Mouse (Mus musculus): ENCODE data around the gene Kank4. TPM values are rescaled to one million over a fixed set of nuclear protein-coding genes. Genes with fewer than 3 reads are reported as not detected.

The Kank4 gene
- polyA plus RNA-seq, 1 experiment from 2014 or later = 5.9 TPM

DNA sequence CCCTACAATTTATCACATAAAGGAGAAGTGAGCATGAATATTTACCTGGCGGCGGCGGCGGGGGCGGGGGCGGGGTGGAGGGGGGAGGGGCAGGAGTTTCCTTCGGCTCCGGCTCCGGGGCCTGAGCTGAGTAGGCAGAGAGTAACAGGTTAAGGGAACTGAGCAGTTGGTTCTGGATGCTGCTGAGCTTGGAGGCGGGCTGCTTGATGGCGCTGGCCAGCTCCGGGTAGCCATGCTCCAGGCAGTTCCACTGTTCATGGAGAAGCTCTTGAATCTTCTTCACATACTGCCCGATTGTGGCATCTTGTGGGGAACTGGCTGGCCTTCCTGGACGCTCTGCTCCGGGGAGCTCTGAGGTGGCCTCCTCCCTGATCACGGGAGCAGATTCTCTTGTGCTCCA, 39.1 kb downstream of the Kank4 start:
- Histone ChIP-seq H3K27ac (ENCODE audit: low read depth) (no peak overlapping the region), H3K9ac (no peak overlapping the region), H3K4me3 (ENCODE audit: low read depth, low read length) (no peak overlapping the region), H3K9me3 (ENCODE audit: low read depth, low read length) (no peaks in the 10 kb centered on the region), H3K36me3 (ENCODE audit: insufficient read depth) (peaks cover 31% of the 10 kb centered on the region), H3K4me2 (peak overlapping the region; percentile 15; the same call in 1 of the 2 replicates), H3K4me1 (ENCODE audit: insufficient read depth) (no peaks in the 10 kb centered on the region), H3K27me3 (ENCODE audit: insufficient read depth, low read length) (no peaks in the 10 kb centered on the region)
- WGBS = 19% methylated on average over 16 of the region's 16 CpGs
- TF ChIP-seq CTCF (IDR thresholded peaks at IDR 0.05; ENCODE audit: low read depth) = no peak
- ATAC-seq (ENCODE audit: insufficient read depth) (peak; percentile 11), DNase-seq (no peak)

DNA sequence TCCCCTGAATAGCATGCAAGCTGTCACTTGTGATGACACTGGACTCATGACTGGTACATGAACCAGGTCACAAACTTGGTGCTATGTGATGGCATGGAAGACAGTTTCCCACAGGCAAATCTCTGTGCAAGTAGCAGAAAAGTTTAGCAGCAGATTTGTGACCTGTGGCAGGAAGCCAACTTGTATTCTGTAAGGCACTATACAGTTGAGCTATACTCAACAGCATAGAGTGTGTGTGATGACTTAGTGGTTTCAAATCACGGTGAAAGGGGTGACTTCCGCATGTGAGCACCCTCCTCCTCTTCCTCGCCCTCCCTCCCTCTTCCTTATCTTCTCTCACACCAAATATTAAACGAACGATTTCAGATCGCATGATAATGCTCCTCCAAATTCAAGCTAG, 39.9 kb downstream of the Kank4 start:
- no peak overlapping the region for H3K27ac ChIP-seq (ENCODE audit: low read depth)

GRCm38 (mm10) chr4:98776721-98777427, 40.5 kb downstream of the Kank4 start:
- no peak overlapping the region for H3K4me2 ChIP-seq
- peaks cover 38% of the 10 kb centered on the region for H3K36me3 ChIP-seq (ENCODE audit: insufficient read depth)
- no peaks in the 10 kb centered on the region for H3K27me3 ChIP-seq (ENCODE audit: insufficient read depth, low read length)
- H3K9ac ChIP-seq = no peak overlapping the region
- TF ChIP-seq CTCF (IDR thresholded peaks at IDR 0.05; ENCODE audit: low read depth) = no peak
- no peaks in the 10 kb centered on the region for H3K4me1 ChIP-seq (ENCODE audit: insufficient read depth)
- H3K27ac ChIP-seq (ENCODE audit: low read depth) = no peak overlapping the region
- ATAC-seq (ENCODE audit: insufficient read depth) (no peak), DNase-seq (no peak)
- no peaks in the 10 kb centered on the region for H3K9me3 ChIP-seq (ENCODE audit: low read depth, low read length)
- H3K4me3 ChIP-seq (ENCODE audit: low read depth, low read length) = no peak overlapping the region
- 83% methylated on average over 10 of the region's 10 CpGs for WGBS

More for the DNA sequence above, 39.9 kb downstream of the Kank4 start:
- DNase-seq (peak; percentile 74), ATAC-seq (ENCODE audit: insufficient read depth) (peak; percentile 59; the same call in 1 of the 2 replicates)
- no peaks in the 10 kb centered on the region for H3K9me3 ChIP-seq (ENCODE audit: low read depth, low read length)
- H3K4me1 ChIP-seq (ENCODE audit: insufficient read depth) = no peaks in the 10 kb centered on the region
- no peak overlapping the region for H3K4me2 ChIP-seq
- TF ChIP-seq CTCF (IDR thresholded peaks at IDR 0.05; ENCODE audit: low read depth) = no peak
- peaks cover 38% of the 10 kb centered on the region for H3K36me3 ChIP-seq (ENCODE audit: insufficient read depth)
- H3K9ac ChIP-seq = no peak overlapping the region
- H3K27me3 ChIP-seq (ENCODE audit: insufficient read depth, low read length) = no peaks in the 10 kb centered on the region
- WGBS = 49% methylated on average over 6 of the region's 6 CpGs
- H3K4me3 ChIP-seq (ENCODE audit: low read depth, low read length) = no peak overlapping the region

GRCm38 (mm10) chr4:98773785-98774184, 43.6 kb downstream of the Kank4 start:
- Histone ChIP-seq H3K4me2 (no peak overlapping the region), H3K27ac (ENCODE audit: low read depth) (no peak overlapping the region), H3K27me3 (ENCODE audit: insufficient read depth, low read length) (no peaks in the 10 kb centered on the region), H3K9ac (no peak overlapping the region), H3K36me3 (ENCODE audit: insufficient read depth) (peaks cover 35% of the 10 kb centered on the region), H3K4me3 (ENCODE audit: low read depth, low read length) (no peak overlapping the region), H3K4me1 (ENCODE audit: insufficient read depth) (no peaks in the 10 kb centered on the region), H3K9me3 (ENCODE audit: low read depth, low read length) (no peaks in the 10 kb centered on the region)
- TF ChIP-seq CTCF (IDR thresholded peaks at IDR 0.05; ENCODE audit: low read depth) = no peak
- ATAC-seq (ENCODE audit: insufficient read depth) (no peak), DNase-seq (no peak)
- 85% methylated on average over 5 of the region's 5 CpGs for WGBS

DNA sequence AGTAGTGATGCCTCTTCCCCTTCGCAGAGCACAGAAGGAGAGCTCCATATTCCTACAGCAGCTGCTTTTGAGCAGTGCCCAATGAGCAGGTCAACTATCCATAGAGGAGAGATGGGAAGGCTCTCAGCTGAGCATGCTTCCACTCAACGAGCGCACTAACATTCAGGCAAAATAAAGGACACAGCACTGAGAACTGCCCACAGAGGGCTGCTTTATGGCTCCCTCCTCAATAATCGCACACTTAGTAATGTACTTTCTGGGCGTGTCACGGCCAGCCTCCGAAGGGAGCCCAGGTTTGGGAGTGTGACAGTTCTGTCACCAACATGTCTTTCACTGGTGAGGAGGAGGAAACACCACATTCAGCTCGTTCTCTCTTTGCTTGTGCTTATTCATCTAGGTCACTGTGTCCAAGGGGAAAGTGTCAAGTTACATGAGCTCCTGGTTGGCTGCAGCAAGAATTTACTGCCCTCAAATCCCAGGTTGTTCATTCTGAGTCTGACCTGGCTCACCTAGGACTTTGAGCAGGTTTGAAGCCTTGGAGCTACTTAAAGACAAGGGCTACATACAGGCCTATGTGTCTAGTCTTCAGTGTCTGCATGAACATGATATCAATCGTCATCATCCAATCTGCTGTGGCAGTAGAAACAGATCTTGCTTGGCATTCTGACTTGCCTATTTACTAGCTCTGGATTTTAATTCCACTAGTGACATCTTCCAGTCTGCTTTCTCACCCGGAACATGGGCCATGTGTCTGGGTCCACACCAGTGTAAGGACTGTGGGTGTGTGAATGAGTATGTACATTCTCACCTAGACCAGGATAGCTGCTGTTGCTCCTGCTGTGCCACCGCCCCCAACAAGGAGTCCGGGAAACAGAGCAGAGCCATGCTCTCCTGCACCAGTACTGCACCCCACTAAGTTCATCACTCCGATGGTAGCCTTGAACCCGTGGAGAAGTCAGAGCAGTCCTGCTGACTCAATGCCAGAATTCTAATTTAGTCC, 49.9 kb downstream of the Kank4 start:
- DNase-seq = no peak
- ATAC-seq (ENCODE audit: insufficient read depth) = no peak

DNA sequence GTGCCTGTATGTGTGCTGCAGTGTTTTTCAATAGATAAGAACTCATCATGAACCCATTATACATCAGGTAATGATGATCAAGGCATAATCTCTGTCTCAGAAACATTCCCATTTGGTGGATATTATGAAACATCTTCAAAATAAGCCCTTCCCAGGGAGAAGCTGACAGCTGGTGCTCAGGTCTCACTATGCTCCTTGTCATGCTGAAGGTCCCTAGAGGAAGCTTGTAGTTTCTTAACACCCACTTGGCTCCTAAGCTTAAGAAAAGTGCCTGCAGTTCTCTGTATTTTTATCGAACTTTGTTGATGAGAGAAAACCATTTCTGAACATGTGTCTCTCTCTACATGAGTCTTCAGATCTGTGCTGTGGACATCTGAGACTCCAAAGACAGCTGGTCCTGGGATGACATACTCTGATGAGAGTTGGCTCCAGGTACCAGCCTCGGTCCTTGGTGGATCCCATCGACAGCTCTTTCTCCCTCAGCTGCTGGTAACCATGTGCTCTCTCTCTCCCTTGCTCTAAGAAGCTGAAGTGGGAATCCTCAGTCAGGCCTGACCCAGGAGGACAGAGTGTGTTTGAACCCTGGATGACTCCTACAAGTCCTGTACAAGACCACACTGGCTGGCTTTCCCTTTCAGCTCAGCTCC, 58.3 kb downstream of the Kank4 start:
- Histone ChIP-seq H3K27ac (ENCODE audit: low read depth) (peak overlapping the region; percentile 86), H3K36me3 (ENCODE audit: insufficient read depth) (peaks cover 24% of the 10 kb centered on the region), H3K4me2 (no peak overlapping the region), H3K9ac (no peak overlapping the region), H3K4me1 (ENCODE audit: insufficient read depth) (peaks cover 8% of the 10 kb centered on the region; the same call in 1 of the 2 replicates), H3K27me3 (ENCODE audit: insufficient read depth, low read length) (no peaks in the 10 kb centered on the region), H3K9me3 (ENCODE audit: low read depth, low read length) (no peaks in the 10 kb centered on the region), H3K4me3 (ENCODE audit: low read depth, low read length) (no peak overlapping the region)
- 37% methylated on average over 3 of the region's 3 CpGs for WGBS
- DNase-seq = peak; percentile 39
- TF ChIP-seq CTCF (IDR thresholded peaks at IDR 0.05; ENCODE audit: low read depth) = no peak
- peak; percentile 11 for ATAC-seq (ENCODE audit: insufficient read depth)

More for the DNA sequence above, 49.9 kb downstream of the Kank4 start:
- H3K4me2 ChIP-seq = no peak overlapping the region
- no peaks in the 10 kb centered on the region for H3K27me3 ChIP-seq (ENCODE audit: insufficient read depth, low read length)
- H3K4me1 ChIP-seq (ENCODE audit: insufficient read depth) = no peaks in the 10 kb centered on the region
- H3K4me3 ChIP-seq (ENCODE audit: low read depth, low read length) = no peak overlapping the region
- TF ChIP-seq CTCF (IDR thresholded peaks at IDR 0.05; ENCODE audit: low read depth) = no peak
- H3K36me3 ChIP-seq (ENCODE audit: insufficient read depth) = peaks cover 34% of the 10 kb centered on the region
- H3K9ac ChIP-seq = no peak overlapping the region
- 65% methylated on average over 14 of the region's 14 CpGs for WGBS
- H3K9me3 ChIP-seq (ENCODE audit: low read depth, low read length) = no peaks in the 10 kb centered on the region
- no peak overlapping the region for H3K27ac ChIP-seq (ENCODE audit: low read depth)

All from lung, embryonic 14.5 days (tissue).